Mouse (Mus musculus): ENCODE results near the gene Mib2. TPM values are rescaled to one million over a fixed set of nuclear protein-coding genes. Genes with fewer than 3 reads are reported as not detected.

Mib2 gene
- polyA plus RNA-seq, 1 experiment from 2014 or later: 12.8 TPM

DNA sequence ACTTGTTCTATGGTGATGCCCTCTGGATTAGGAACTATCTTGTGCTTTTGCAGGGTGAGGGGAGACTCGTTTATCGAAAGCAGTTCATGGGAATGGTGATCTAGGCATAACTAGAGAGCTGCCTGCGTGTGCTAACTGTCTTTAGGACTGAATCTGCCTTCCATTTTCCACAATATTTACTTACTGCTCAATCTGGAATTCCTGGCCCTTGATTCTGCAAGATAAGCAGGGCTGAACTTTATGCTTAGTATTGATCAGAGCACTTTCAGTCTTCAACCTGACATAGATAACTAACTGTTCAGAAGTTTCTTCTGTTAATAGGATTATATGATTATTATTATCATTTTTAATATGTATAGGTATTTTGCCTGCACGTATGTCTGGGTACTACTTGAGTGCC is 63.9 kb downstream of the Mib2 start:
- H3K4me2 ChIP-seq: no peak overlapping the region
- H3K27me3 ChIP-seq (ENCODE audit: control insufficient read depth, insufficient read depth, low read length): no peaks in the 10 kb centered on the region
- H3K9me3 ChIP-seq (ENCODE audit: control insufficient read depth, low read length): no peaks in the 10 kb centered on the region
- H3K4me1 ChIP-seq (ENCODE audit: control insufficient read depth, insufficient read depth, low read length): peaks cover 9% of the 10 kb centered on the region
- H3K36me3 ChIP-seq (ENCODE audit: control insufficient read depth, insufficient read depth, low read length): 0 out of 2 replicates have a peak, but pooled peaks cover 1% of the 10 kb centered on the region
- WGBS: 94% methylated on average over 4 of the region's 4 CpGs
- H3K27ac ChIP-seq (ENCODE audit: low read depth, low read length): no peak overlapping the region
- ATAC-seq (ENCODE audit: low FRiP score): no peak
- no peak for DNase-seq (ENCODE audit: low spot score, missing footprints)
- H3K4me3 ChIP-seq (ENCODE audit: low read depth, low read length): no peak overlapping the region
- H3K9ac ChIP-seq (ENCODE audit: low read length): no peak overlapping the region

Other genes starting within 250 kb of the Mib2 start
- not detected in 2 replicates for gene Tmem52, start 200.1 kb downstream of the Mib2 start, polyA plus RNA-seq (2014; fragmentation: Nextera tagmentation; extraction: Ambion mirVana)
- 771 and 811 TPM in 2 replicates for gene Gnb1, start 177.8 kb downstream of the Mib2 start, polyA plus RNA-seq (2014; fragmentation: Nextera tagmentation; extraction: Ambion mirVana)
- 98.3 and 99.8 TPM in 2 replicates for gene Nadk, start 106.8 kb downstream of the Mib2 start, polyA plus RNA-seq (2014; fragmentation: Nextera tagmentation; extraction: Ambion mirVana)
- 18.0 and 18.1 TPM in 2 replicates for gene Slc35e2, start 67.8 kb downstream of the Mib2 start, polyA plus RNA-seq (2014; fragmentation: Nextera tagmentation; extraction: Ambion mirVana)
- gene Cdk11b, start 44.3 kb downstream of the Mib2 start, polyA plus RNA-seq (2014; fragmentation: Nextera tagmentation; extraction: Ambion mirVana): 72.9 and 83.6 TPM in 2 replicates
- gene Gm10563, start 23.8 kb downstream of the Mib2 start, polyA plus RNA-seq (2014; fragmentation: Nextera tagmentation; extraction: Ambion mirVana): not detected in 2 replicates
- gene Mmp23, start 15.8 kb downstream of the Mib2 start, polyA plus RNA-seq (2014; fragmentation: Nextera tagmentation; extraction: Ambion mirVana): 2.5 and 4.1 TPM in 2 replicates
- gene Fndc10, start 25.1 kb upstream of the Mib2 start, polyA plus RNA-seq (2014; fragmentation: Nextera tagmentation; extraction: Ambion mirVana): 1.3 and 1.5 TPM in 2 replicates
- gene Ssu72, start 35.6 kb upstream of the Mib2 start, polyA plus RNA-seq (2014; fragmentation: Nextera tagmentation; extraction: Ambion mirVana): 147 and 155 TPM in 2 replicates
- 0.69 and 0.96 TPM in 2 replicates for gene Tmem240, start 65.6 kb upstream of the Mib2 start, polyA plus RNA-seq (2014; fragmentation: Nextera tagmentation; extraction: Ambion mirVana)
- 84.5 and 84.6 TPM in 2 replicates for gene Atad3a, start 91.9 kb upstream of the Mib2 start, polyA plus RNA-seq (2014; fragmentation: Nextera tagmentation; extraction: Ambion mirVana)
- gene Vwa1, start 105.5 kb upstream of the Mib2 start, polyA plus RNA-seq (2014; fragmentation: Nextera tagmentation; extraction: Ambion mirVana): 9.1 and 9.9 TPM in 2 replicates
- 0.14 and 0.21 TPM in 2 replicates for gene Tmem88b, start 116.7 kb upstream of the Mib2 start, polyA plus RNA-seq (2014; fragmentation: Nextera tagmentation; extraction: Ambion mirVana)
- gene Ankrd65, start 121.2 kb upstream of the Mib2 start, polyA plus RNA-seq (2014; fragmentation: Nextera tagmentation; extraction: Ambion mirVana): not detected in 2 replicates
- 225 and 243 TPM in 2 replicates for gene Mrpl20, start 133.7 kb upstream of the Mib2 start, polyA plus RNA-seq (2014; fragmentation: Nextera tagmentation; extraction: Ambion mirVana)
- 146 and 157 TPM in 2 replicates for gene Ccnl2, start 143.3 kb upstream of the Mib2 start, polyA plus RNA-seq (2014; fragmentation: Nextera tagmentation; extraction: Ambion mirVana)
- gene Aurkaip1, start 162.1 kb upstream of the Mib2 start, polyA plus RNA-seq (2014; fragmentation: Nextera tagmentation; extraction: Ambion mirVana): 113 and 128 TPM in 2 replicates
- gene Mxra8, start 170.5 kb upstream of the Mib2 start, polyA plus RNA-seq (2014; fragmentation: Nextera tagmentation; extraction: Ambion mirVana): 37.7 and 41.9 TPM in 2 replicates
- gene Dvl1, start 178.2 kb upstream of the Mib2 start, polyA plus RNA-seq (2014; fragmentation: Nextera tagmentation; extraction: Ambion mirVana): 8.6 and 10.7 TPM in 2 replicates
- gene Tas1r3, start 194.2 kb upstream of the Mib2 start, polyA plus RNA-seq (2014; fragmentation: Nextera tagmentation; extraction: Ambion mirVana): 0.34 and 0.59 TPM in 2 replicates
- 24.7 and 24.8 TPM in 2 replicates for gene Cptp, start 200.2 kb upstream of the Mib2 start, polyA plus RNA-seq (2014; fragmentation: Nextera tagmentation; extraction: Ambion mirVana)
- 102 and 103 TPM in 2 replicates for gene Ints11, start 200.3 kb upstream of the Mib2 start, polyA plus RNA-seq (2014; fragmentation: Nextera tagmentation; extraction: Ambion mirVana)
- gene Pusl1, start 222.6 kb upstream of the Mib2 start, polyA plus RNA-seq (2014; fragmentation: Nextera tagmentation; extraction: Ambion mirVana): 37.2 and 39.4 TPM in 2 replicates
- 25.6 and 27.5 TPM in 2 replicates for gene Acap3, start 222.6 kb upstream of the Mib2 start, polyA plus RNA-seq (2014; fragmentation: Nextera tagmentation; extraction: Ambion mirVana)

Data from midbrain, embryonic 11.5 days (tissue).